Mouse (Mus musculus) lung, postnatal 0 days (tissue): Measurements from ENCODE around the gene Adck1. TPM values are rescaled to one million over a fixed set of nuclear protein-coding genes. Genes with fewer than 3 reads are reported as not detected.
"Not testable (repeated sequence)": the region's sequence is repeated elsewhere in the genome, so short reads cannot be mapped to it uniquely, and the experiment has no call there.

Source experiments
- ATAC-seq: fragments of 200-750 bp; cut with Nextera tagmentation; 2 replicates; pipeline ENCODE4 v1.8.0; 2017; ENCODE audit warnings: moderate library complexity
- DNase-seq: peaks from one replicate; pipeline ENCODE4 v3.0.0-alpha.2; 2016; ENCODE audit warnings: low spot score
- H3K27ac ChIP-seq: fragments of 300-500 bp; sonication (generic); 2 replicates; pipeline ENCODE4 v1.5.1; 2014; ENCODE audit warnings: antibody characterized with exemption, mild to moderate bottlenecking, low read length, mixed read lengths
- H3K27me3 ChIP-seq: fragments of 300-500 bp; sonication (generic); replicated peaks from 2 replicates; pipeline ENCODE4 v1.6.1; 2014; ENCODE audit warnings: low read length, mixed read lengths; ENCODE audit not compliant: insufficient read depth
- H3K36me3 ChIP-seq: fragments of 300-500 bp; sonication (generic); 2 replicates; pipeline ENCODE4 v1.6.1; 2014; ENCODE audit warnings: low read length, mixed read lengths; ENCODE audit not compliant: insufficient read depth
- H3K4me1 ChIP-seq: fragments of 300-500 bp; sonication (generic); 2 replicates; pipeline ENCODE4 v1.6.1; 2014; ENCODE audit warnings: antibody characterized with exemption, low read depth, low read length, mixed read lengths; ENCODE audit not compliant: insufficient read depth
- H3K4me2 ChIP-seq: fragments of 300-500 bp; sonication (generic); replicated peaks from 2 replicates; pipeline ENCODE4 v1.6.1; 2014; ENCODE audit warnings: low read depth, mild to moderate bottlenecking, low read length, moderate library complexity, mixed read lengths
- H3K4me3 ChIP-seq: fragments of 300-500 bp; sonication (generic); 2 replicates; pipeline ENCODE4 v1.5.1; 2014; ENCODE audit warnings: low read depth, low read length
- H3K9ac ChIP-seq: fragments of 300-500 bp; sonication (generic); replicated peaks from 2 replicates; pipeline ENCODE4 v1.6.1; 2014; ENCODE audit warnings: low read depth, mild to moderate bottlenecking
- H3K9me3 ChIP-seq: fragments of 300-500 bp; sonication (generic); 2 replicates; pipeline ENCODE4 v1.6.1; 2016; ENCODE audit warnings: low read length, mixed read lengths
- CTCF ChIP-seq: IDR thresholded peaks from 2 replicates; pipeline ENCODE4 v1.5.1; 2016; ENCODE audit warnings: antibody characterized with exemption, mild to moderate bottlenecking
- EP300 ChIP-seq: IDR thresholded peaks from 2 replicates; pipeline ENCODE4 v1.6.1; 2016; ENCODE audit warnings: antibody characterized with exemption, mild to moderate bottlenecking, control low read depth
- WGBS: fragments of 180-500 bp; shearing (Covaris S2); extraction: QIAGEN DNeasy Blood & Tissue Kit; methylation state at CpG from one replicate; pipeline ENCODE4 v1.1.7; 2014; 5-methylcytosine and 5-hydroxymethylcytosine counted together
- polyA plus RNA-seq: library from polyadenylated mRNA; unstranded; fragments of >200 nt; fragmentation: Nextera tagmentation; extraction: Ambion mirVana; gene quantifications from 2 replicates; pipeline ENCODE4 v1.2.1, GENCODE M21; 2015

The Adck1 gene
- polyA plus RNA-seq, 1 experiment from 2014 or later, result 12.9 TPM

- H3K9ac ChIP-seq, result peak overlapping the region; percentile 63
- peaks cover 4% of the 10 kb centered on the region; the same call in 1 of the 2 replicates for H3K4me1 ChIP-seq
- ATAC-seq, result no peak
- no peaks in the 10 kb centered on the region for H3K27me3 ChIP-seq
- TF ChIP-seq EP300 (no peak), CTCF (no peak)
- WGBS, result 44% methylated on average over 9 of the region's 9 CpGs
- H3K9me3 ChIP-seq, result no peaks in the 10 kb centered on the region
- DNase-seq, result no peak
- H3K36me3 ChIP-seq, result no peaks in the 10 kb centered on the region
- peak overlapping the region; percentile 77 for H3K4me3 ChIP-seq
- H3K4me2 ChIP-seq, result peak overlapping the region; percentile 90
- 0 out of 2 replicates have a peak overlapping the region, but pooled peaks have one; percentile 79 for H3K27ac ChIP-seq
These were observed 729 bp downstream of the Adck1 start for GRCm38 (mm10) chr12:88361120-88361445.

- Histone ChIP-seq H3K9me3 (no peaks in the 10 kb centered on the region), H3K9ac (no peak overlapping the region), H3K27ac (no peak overlapping the region), H3K4me2 (no peak overlapping the region), H3K27me3 (no peaks in the 10 kb centered on the region), H3K36me3 (no peaks in the 10 kb centered on the region), H3K4me3 (no peak overlapping the region), H3K4me1 (no peaks in the 10 kb centered on the region)
- ATAC-seq, result no peak
- DNase-seq, result no peak
- no peak for TF ChIP-seq CTCF
- no peak for TF ChIP-seq EP300
- WGBS, result 65% methylated on average over 4 of the region's 4 CpGs
These were observed 7.3 kb downstream of the Adck1 start for GRCm38 (mm10) chr12:88367673-88368072.

GRCm38 (mm10) chr12:88368618-88369017, 8.3 kb downstream of the Adck1 start:
- Histone ChIP-seq H3K36me3 (no peaks in the 10 kb centered on the region), H3K4me1 (no peaks in the 10 kb centered on the region), H3K9ac (no peak overlapping the region), H3K27ac (no peak overlapping the region), H3K9me3 (no peaks in the 10 kb centered on the region), H3K27me3 (no peaks in the 10 kb centered on the region), H3K4me2 (no peak overlapping the region), H3K4me3 (no peak overlapping the region)
- ATAC-seq (no peak), DNase-seq (no peak)
- 66% methylated on average over 4 of the region's 4 CpGs for WGBS
- no peak for TF ChIP-seq CTCF
- no peak for TF ChIP-seq EP300

- H3K9me3 ChIP-seq, H3K4me3 ChIP-seq, H3K36me3 ChIP-seq, H3K4me1 ChIP-seq, H3K27ac ChIP-seq, H3K27me3 ChIP-seq, H3K4me2 ChIP-seq, H3K9ac ChIP-seq, DNase-seq, ATAC-seq: not testable (repeated sequence)
- WGBS, result 71% methylated on average over 4 of the region's 4 CpGs
These were observed 9.3 kb downstream of the Adck1 start for GRCm38 (mm10) chr12:88369690-88370089.

- H3K27me3 ChIP-seq, H3K9me3 ChIP-seq, H3K4me3 ChIP-seq, H3K36me3 ChIP-seq, ATAC-seq, H3K27ac ChIP-seq, H3K4me2 ChIP-seq, H3K4me1 ChIP-seq, DNase-seq, H3K9ac ChIP-seq: not testable (repeated sequence)
- peak; percentile 36 for TF ChIP-seq CTCF
- 0% methylated on average over 1 of the region's 1 CpGs for WGBS
These were observed 10.0 kb downstream of the Adck1 start for GRCm38 (mm10) chr12:88370321-88370720.

- ATAC-seq (no peak), DNase-seq (no peak)
- no peaks in the 10 kb centered on the region for H3K36me3 ChIP-seq
- H3K9ac ChIP-seq, result no peak overlapping the region
- whole genome bisulfite sequencing, result 62% methylated on average over 5 of the region's 5 CpGs
- no peaks in the 10 kb centered on the region for H3K27me3 ChIP-seq
- no peak overlapping the region for H3K27ac ChIP-seq
- H3K9me3 ChIP-seq, result no peaks in the 10 kb centered on the region
- TF ChIP-seq EP300 (no peak), CTCF (no peak)
- no peaks in the 10 kb centered on the region for H3K4me1 ChIP-seq
- no peak overlapping the region for H3K4me2 ChIP-seq
- H3K4me3 ChIP-seq, result no peak overlapping the region
These were observed 11.7 kb downstream of the Adck1 start for GRCm38 (mm10) chr12:88372018-88372417.

- H3K4me1 ChIP-seq, result no peaks in the 10 kb centered on the region
- 43% methylated on average over 10 of the region's 10 CpGs for WGBS
- no peak overlapping the region for H3K27ac ChIP-seq
- ATAC-seq (no peak), DNase-seq (no peak)
- no peaks in the 10 kb centered on the region for H3K36me3 ChIP-seq
- TF ChIP-seq EP300 (no peak), CTCF (peak; percentile 56)
- no peaks in the 10 kb centered on the region for H3K27me3 ChIP-seq
- H3K9ac ChIP-seq, result no peak overlapping the region
- H3K9me3 ChIP-seq, result no peaks in the 10 kb centered on the region
- H3K4me2 ChIP-seq, result no peak overlapping the region
- H3K4me3 ChIP-seq, result no peak overlapping the region
These were observed 16.5 kb downstream of the Adck1 start for GRCm38 (mm10) chr12:88376820-88377219.
